Mouse (Mus musculus): Measurements from ENCODE around the gene Lrrc74a. TPM values are rescaled to one million over a fixed set of nuclear protein-coding genes. Genes with fewer than 3 reads are reported as not detected.

Gene Lrrc74a
- total and polyA plus RNA-seq, 3 experiments: not detected

DNA sequence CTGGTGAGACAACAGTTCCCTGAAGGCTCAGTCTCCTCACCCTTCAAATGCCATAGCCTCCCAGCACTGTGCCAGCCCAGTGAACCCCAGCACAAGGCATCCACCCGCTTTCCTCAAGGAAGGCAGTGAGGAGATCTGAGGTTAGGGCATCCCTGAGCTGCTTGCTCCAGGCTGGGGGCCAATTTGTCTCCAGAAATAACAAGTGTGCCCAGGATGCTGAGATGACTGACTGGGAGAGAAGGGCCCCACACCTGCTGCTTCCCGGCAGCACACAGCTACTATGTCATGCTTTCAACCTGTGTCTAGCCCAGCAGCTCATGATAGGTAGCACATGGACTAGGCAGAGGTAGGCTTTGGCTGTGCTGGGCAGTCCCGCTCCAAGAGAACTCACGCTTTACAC lies 32.7 kb upstream of the Lrrc74a start:
- no peaks in the 10 kb centered on the region for H3K79me2 ChIP-seq (replicated peaks; ENCODE audit: control insufficient read depth, extremely low read depth, insufficient read depth, poor library complexity, severe bottlenecking)
- H3K36me3 ChIP-seq (replicated peaks in 1 of 2; ENCODE audit: control insufficient read depth in 1 of 2, insufficient read depth in 1 of 2, low read length in 1 of 2): peaks cover 0 to 39% of the 10 kb centered on the region in 2 experiments
- dilution Hi-C loops (cut with MboI; ENCODE audit: extremely low pct_ligation_motif_present, extremely low pct_unique_long_range_greater_than_20kb, low sequenced_read_pairs) (no loop called here), in situ Hi-C loops (cut with MboI; ENCODE audit: low pct_ligation_motif_present, low pct_unique_long_range_greater_than_20kb, low sequenced_read_pairs) (no loop called here)
- no peak overlapping the region for H3K27ac ChIP-seq (ENCODE audit: insufficient read depth, low read depth)
- peaks cover 0 to 10% of the 10 kb centered on the region in 2 experiments; a peak in 2 of 4 replicates for H3K4me1 ChIP-seq (ENCODE audit: control insufficient read depth in 1 of 2, insufficient read depth in 2 of 2)
- H3K9me3 ChIP-seq (replicated peaks; ENCODE audit: low read length): peaks cover 6% of the 10 kb centered on the region
- no peak overlapping the region for H3K4me2 ChIP-seq (ENCODE audit: insufficient read depth, low read depth, poor library complexity, severe bottlenecking)
- no peak for DNase-seq (ENCODE audit: extremely low read depth)
- H3K9ac ChIP-seq (ENCODE audit: insufficient read depth, low read depth): no peak overlapping the region
- H3K4me3 ChIP-seq (replicated peaks in 1 of 3; ENCODE audit: low read depth in 2 of 3, low read length in 2 of 3, poor library complexity in 1 of 3): no peak overlapping the region
- TF ChIP-seq NELFE (IDR thresholded peaks at IDR 0.05; ENCODE audit: low read depth, low read length) (no peak), ZC3H11A (IDR thresholded peaks at IDR 0.05; ENCODE audit: low read depth, low read length) (no peak), GABPA (IDR thresholded peaks at IDR 0.05; ENCODE audit: insufficient replicate concordance, low read depth, low read length) (no peak)
- no peaks in the 10 kb centered on the region for H3K27me3 ChIP-seq (replicated peaks)

DNA sequence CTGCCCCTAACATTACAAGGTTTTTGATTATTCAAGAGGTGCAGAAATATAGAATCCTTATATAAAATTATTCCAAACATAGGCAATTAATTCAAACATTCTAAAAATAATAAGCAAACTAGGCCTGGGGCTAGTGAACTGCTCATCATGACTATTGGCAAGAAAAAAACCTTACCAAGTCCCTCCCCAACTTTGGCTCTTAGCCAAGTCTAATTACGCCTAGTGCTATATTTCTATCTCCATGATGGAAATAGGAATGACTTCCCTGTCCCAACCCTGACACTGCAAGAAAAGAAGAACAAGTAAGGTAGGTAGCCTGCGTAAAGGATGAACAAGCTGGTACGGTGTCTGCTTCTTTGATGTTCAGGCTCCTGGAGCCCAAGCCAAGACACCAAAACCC lies 31.5 kb upstream of the Lrrc74a start:
- no peaks in the 10 kb centered on the region for H3K79me2 ChIP-seq (replicated peaks; ENCODE audit: control insufficient read depth, extremely low read depth, insufficient read depth, poor library complexity, severe bottlenecking)
- H3K9ac ChIP-seq (ENCODE audit: insufficient read depth, low read depth): no peak overlapping the region
- H3K4me2 ChIP-seq (ENCODE audit: insufficient read depth, low read depth, poor library complexity, severe bottlenecking): no peak overlapping the region
- H3K36me3 ChIP-seq (replicated peaks in 1 of 2; ENCODE audit: control insufficient read depth in 1 of 2, insufficient read depth in 1 of 2, low read length in 1 of 2): peaks cover 0 to 39% of the 10 kb centered on the region in 2 experiments
- TF ChIP-seq RAD21 (IDR thresholded peaks at IDR 0.05; ENCODE audit: low read depth, low read length) (no peak), EP300 (IDR thresholded peaks at IDR 0.05; ENCODE audit: low read length) (no peak), CHD1 (IDR thresholded peaks at IDR 0.05; ENCODE audit: low read depth, low read length) (no peak), CHD2 (IDR thresholded peaks at IDR 0.05; ENCODE audit: low read length) (no peak), TBP (conservative IDR thresholded peaks at IDR 0.05; ENCODE audit: low read depth, low read length) (no peak), JUND (conservative IDR thresholded peaks at IDR 0.05; ENCODE audit: low read depth, low read length) (no peak), RCOR1 (conservative IDR thresholded peaks at IDR 0.05; ENCODE audit: low read depth, low read length) (no peak), HCFC1 (IDR thresholded peaks at IDR 0.05; ENCODE audit: low read depth, low read length) (no peak), ZKSCAN1 (IDR thresholded peaks at IDR 0.05; ENCODE audit: borderline replicate concordance, low read depth, low read length) (no peak)
- dilution Hi-C loops (cut with MboI; ENCODE audit: extremely low pct_ligation_motif_present, extremely low pct_unique_long_range_greater_than_20kb, low sequenced_read_pairs) (no loop called here), in situ Hi-C loops (cut with MboI; ENCODE audit: low pct_ligation_motif_present, low pct_unique_long_range_greater_than_20kb, low sequenced_read_pairs) (no loop called here)
- DNase-seq (ENCODE audit: extremely low read depth): no peak
- H3K27ac ChIP-seq (ENCODE audit: insufficient read depth, low read depth): no peak overlapping the region
- H3K27me3 ChIP-seq (replicated peaks): no peaks in the 10 kb centered on the region
- peaks cover 0 to 10% of the 10 kb centered on the region in 2 experiments; a peak in 2 of 4 replicates for H3K4me1 ChIP-seq (ENCODE audit: control insufficient read depth in 1 of 2, insufficient read depth in 2 of 2)
- H3K9me3 ChIP-seq (replicated peaks; ENCODE audit: low read length): peaks cover 1% of the 10 kb centered on the region
- no peak overlapping the region for H3K4me3 ChIP-seq (replicated peaks in 1 of 3; ENCODE audit: low read depth in 2 of 3, low read length in 2 of 3, poor library complexity in 1 of 3)

DNA sequence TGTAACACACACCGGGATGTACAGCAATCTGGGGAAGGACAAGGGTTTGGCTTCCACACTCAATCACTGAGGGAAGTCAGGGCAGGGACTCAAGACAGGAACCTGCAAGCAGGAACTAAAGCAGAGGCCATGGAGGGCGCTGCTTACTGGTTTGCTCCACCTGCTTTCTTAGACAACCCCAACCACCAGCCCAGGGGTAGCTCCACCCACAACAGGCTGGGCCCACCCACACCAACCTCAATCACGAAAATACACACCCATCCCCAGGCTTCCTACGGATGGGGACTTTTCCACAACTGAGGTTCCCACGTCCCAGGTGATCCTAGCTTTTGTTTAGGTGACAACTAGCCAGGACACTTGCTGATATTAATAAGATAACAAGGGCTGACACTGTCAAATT lies 28.3 kb upstream of the Lrrc74a start:
- no peak overlapping the region for H3K4me2 ChIP-seq (ENCODE audit: insufficient read depth, low read depth, poor library complexity, severe bottlenecking)
- no peaks in the 10 kb centered on the region for H3K9me3 ChIP-seq (replicated peaks; ENCODE audit: low read length)
- peaks cover 0 to 38% of the 10 kb centered on the region in 2 experiments for H3K36me3 ChIP-seq (replicated peaks in 1 of 2; ENCODE audit: control insufficient read depth in 1 of 2, insufficient read depth in 1 of 2, low read length in 1 of 2)
- H3K9ac ChIP-seq (ENCODE audit: insufficient read depth, low read depth): no peak overlapping the region
- H3K27me3 ChIP-seq (replicated peaks): no peaks in the 10 kb centered on the region
- TF ChIP-seq ZKSCAN1 (IDR thresholded peaks at IDR 0.05; ENCODE audit: borderline replicate concordance, low read depth, low read length): no peak
- TF ChIP-seq POLR2A (IDR thresholded peaks at IDR 0.05; ENCODE audit: low read depth, low read length): no peak
- no peak for TF ChIP-seq ZNF384 (IDR thresholded peaks at IDR 0.05; ENCODE audit: low read depth, low read length)
- peaks cover 0 to 10% of the 10 kb centered on the region in 2 experiments; a peak in 2 of 4 replicates for H3K4me1 ChIP-seq (ENCODE audit: control insufficient read depth in 1 of 2, insufficient read depth in 2 of 2)
- in situ Hi-C loops (cut with MboI; ENCODE audit: low pct_ligation_motif_present, low pct_unique_long_range_greater_than_20kb, low sequenced_read_pairs): no loop called here
- dilution Hi-C loops (cut with MboI; ENCODE audit: extremely low pct_ligation_motif_present, extremely low pct_unique_long_range_greater_than_20kb, low sequenced_read_pairs): no loop called here
- no peak overlapping the region for H3K27ac ChIP-seq (ENCODE audit: insufficient read depth, low read depth)
- no peak for DNase-seq (ENCODE audit: extremely low read depth)
- no peaks in the 10 kb centered on the region for H3K79me2 ChIP-seq (replicated peaks; ENCODE audit: control insufficient read depth, extremely low read depth, insufficient read depth, poor library complexity, severe bottlenecking)
- no peak overlapping the region for H3K4me3 ChIP-seq (replicated peaks in 1 of 3; ENCODE audit: low read depth in 2 of 3, low read length in 2 of 3, poor library complexity in 1 of 3)

Data from CH12.LX (cell line).